Mouse (Mus musculus) olfactory bulb, adult 2 months (tissue): ENCODE measurements around the gene Klhl3.

ENCODE experiments used
- CTCF ChIP-seq: fragments of 200-500 bp; IDR thresholded peaks from 2 replicates; pipeline ENCODE4 v1.5.1; 2012; ENCODE audit warnings: low read depth, mild to moderate bottlenecking, low read length, moderate library complexity; ENCODE audit not compliant: insufficient read depth
- POLR2A ChIP-seq: fragments of 200-500 bp; IDR thresholded peaks from 2 replicates; pipeline ENCODE4 v1.6.1; 2012; ENCODE audit warnings: mild to moderate bottlenecking, low read depth, low read length, moderate library complexity; ENCODE audit not compliant: insufficient read depth

DNA sequence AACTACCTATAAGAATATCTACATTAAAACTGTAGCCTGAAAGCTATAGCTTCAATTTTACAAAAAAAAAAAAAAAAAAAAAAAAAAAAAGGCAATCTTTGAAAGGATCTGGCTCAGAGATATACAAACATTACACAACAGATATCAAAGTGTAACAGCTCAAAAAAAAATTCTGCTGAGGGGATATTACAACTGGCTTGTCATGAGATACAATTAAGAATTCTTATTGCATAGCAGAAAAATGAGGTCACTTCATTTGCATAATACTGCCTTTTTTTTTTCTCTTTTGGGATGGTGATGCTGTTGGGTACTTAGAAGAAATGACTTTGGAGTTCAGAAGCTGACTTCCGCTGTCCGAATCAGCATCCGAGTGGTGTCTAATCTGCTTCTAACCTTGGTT is 111.6 kb downstream of the Klhl3 start:
- TF ChIP-seq CTCF: no peak
- no peak for TF ChIP-seq POLR2A
